Mouse (Mus musculus) lung, adult 10 weeks (tissue): ENCODE measurements around the gene Spata17. TPM values are rescaled to one million over a fixed set of nuclear protein-coding genes. Genes with fewer than 3 reads are reported as not detected.

ENCODE experiments used
- polyA plus RNA-seq: library from polyadenylated mRNA; stranded (reverse); fragments of 350-450 nt; fragmentation: Illumina TruSeq; extraction: RNeasy Lipid Tissue Mini Kit (QIAGEN cat#74804); gene quantifications from one replicate; pipeline ENCODE4 v1.2.3, GENCODE M21; 2014; ENCODE audit warnings: low read depth, low replicate concordance; ENCODE audit not compliant: insufficient read depth

Gene Spata17
- 2.3 TPM for polyA plus RNA-seq

GRCm38 (mm10) chr1:187215181-187216116 is at the start of gene Spata17, which contains the start of gene Gpatch2:
Spata17 (minus strand) TSS chr1:187215465.
Gpatch2 (plus strand) TSS chr1:187215508.

Other genes with a start within 250 kb of the Spata17 start
- gene D1Pas1, start 248.0 kb downstream of the Spata17 start, polyA plus RNA-seq: not detected
- 3.7 TPM for gene Gpatch2, start within 50 bp of the Spata17 start, polyA plus RNA-seq